Mouse (Mus musculus) lung, embryonic 14.5 days (tissue): Measurements from ENCODE around the gene Bscl2. TPM values are rescaled to one million over a fixed set of nuclear protein-coding genes. Genes with fewer than 3 reads are reported as not detected.
A peak's percentile ranks its signal among the peaks of the same experiment; 100 is the strongest.

Experiments
- ATAC-seq: fragments of 200-750 bp; cut with Nextera tagmentation; 2 replicates; pipeline ENCODE4 v1.8.0; 2017; ENCODE audit warnings: mild to moderate bottlenecking, moderate TSS enrichment, moderate library complexity; ENCODE audit not compliant: insufficient read depth
- DNase-seq: peaks from one replicate; pipeline ENCODE4 v3.0.0-alpha.2; 2015
- H3K27ac ChIP-seq: fragments of 300-500 bp; sonication (generic); 2 replicates; pipeline ENCODE4 v1.5.1; 2014; ENCODE audit warnings: low read depth, mild to moderate bottlenecking, moderate library complexity
- H3K27me3 ChIP-seq: fragments of 300-500 bp; sonication (generic); 2 replicates; pipeline ENCODE4 v1.6.1; 2014; ENCODE audit warnings: low read length, control low read depth; ENCODE audit not compliant: insufficient read depth
- H3K36me3 ChIP-seq: fragments of 300-500 bp; sonication (generic); 2 replicates; pipeline ENCODE4 v1.6.1; 2014; ENCODE audit warnings: control low read depth; ENCODE audit not compliant: insufficient read depth
- H3K4me1 ChIP-seq: fragments of 300-500 bp; sonication (generic); 2 replicates; pipeline ENCODE4 v1.6.1; 2014; ENCODE audit warnings: antibody characterized with exemption, control low read depth; ENCODE audit not compliant: insufficient read depth
- H3K4me2 ChIP-seq: fragments of 300-500 bp; sonication (generic); 2 replicates; pipeline ENCODE4 v1.6.1; 2014; ENCODE audit warnings: mild to moderate bottlenecking
- H3K4me3 ChIP-seq: fragments of 300-500 bp; sonication (generic); 2 replicates; pipeline ENCODE4 v1.5.1; 2014; ENCODE audit warnings: low read depth, low read length
- H3K9ac ChIP-seq: fragments of 300-500 bp; sonication (generic); 2 replicates; pipeline ENCODE4 v1.6.1; 2014
- H3K9me3 ChIP-seq: fragments of 300-500 bp; sonication (generic); 2 replicates; pipeline ENCODE4 v1.6.1; 2016; ENCODE audit warnings: low read depth, low read length, control low read depth
- CTCF ChIP-seq: IDR thresholded peaks from 2 replicates; pipeline ENCODE4 v1.5.1; 2016; ENCODE audit warnings: antibody characterized with exemption, low read depth
- WGBS: fragments of 180-500 bp; shearing (Covaris S2); extraction: QIAGEN DNeasy Blood & Tissue Kit; methylation state at CpG from one replicate; pipeline ENCODE4 v1.1.7; 2014; 5-methylcytosine and 5-hydroxymethylcytosine counted together
- polyA plus RNA-seq: library from polyadenylated mRNA; unstranded; fragments of >200 nt; fragmentation: Nextera tagmentation; extraction: Ambion mirVana; gene quantifications from 2 replicates; pipeline ENCODE4 v1.2.1, GENCODE M21; 2014

Bscl2 gene
- polyA plus RNA-seq, 1 experiment from 2014 or later = 42.5 TPM

DNA sequence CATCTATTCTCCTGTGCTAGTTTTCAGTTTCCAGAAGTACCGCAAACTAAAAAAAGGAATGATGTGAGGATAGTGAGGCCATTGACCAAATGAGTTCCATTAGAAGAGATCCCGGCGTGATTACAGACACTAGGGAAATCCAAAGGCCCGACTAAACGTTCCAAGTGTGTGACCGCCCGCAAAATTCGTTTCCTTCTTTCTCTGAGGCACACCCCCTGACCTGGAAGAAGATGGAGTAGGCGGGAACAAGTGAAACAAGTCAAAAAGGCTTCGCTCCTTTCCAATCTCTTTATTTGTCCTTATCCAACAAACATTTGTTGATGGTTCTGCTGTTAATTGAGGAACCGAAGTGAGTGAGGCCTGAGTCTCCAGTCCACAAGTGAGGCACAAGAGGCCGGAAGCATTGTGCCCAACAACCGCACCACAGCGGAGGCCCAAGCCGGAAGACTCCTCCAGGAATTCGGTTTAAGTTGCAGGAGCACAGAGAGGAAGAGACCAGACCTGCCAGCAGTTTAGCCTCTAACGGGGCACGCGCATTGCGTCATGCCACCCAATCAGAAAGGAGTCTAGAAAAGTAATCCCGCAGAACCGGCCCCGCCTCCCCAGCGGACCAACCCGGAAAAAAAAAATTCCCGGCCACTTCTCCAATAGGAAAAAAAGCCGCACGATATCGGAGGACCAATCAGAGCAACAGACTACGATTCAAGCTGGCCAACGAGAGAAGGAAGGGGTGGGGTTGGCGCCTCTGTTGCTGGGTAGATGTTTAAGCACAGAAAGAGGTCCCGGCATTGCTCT, 18.3 kb upstream of the Bscl2 start, which contains the start of gene Ttc9c:
Gene Ttc9c (minus strand): TSS at position 533 of the 795 bp plus-strand sequence.
- Histone ChIP-seq H3K27ac (peak within 1 kb of the TSS; percentile 100), H3K27me3 (no peaks in the 10 kb centered on the region), H3K4me2 (peak within 1 kb of the TSS; percentile 80), H3K9me3 (no peaks in the 10 kb centered on the region), H3K36me3 (peaks cover 46% of the 10 kb centered on the region), H3K4me1 (peaks cover 16% of the 10 kb centered on the region), H3K9ac (peak within 1 kb of the TSS; percentile 95), H3K4me3 (peak within 1 kb of the TSS; percentile 100)
- peak; percentile 100 for DNase-seq
- under 1% methylated on average over 33 of the region's 33 CpGs for WGBS
- ATAC-seq = peak; percentile 92
- no peak for TF ChIP-seq CTCF

GRCm38 (mm10) chr19:8819596-8820423, 17.5 kb upstream of the Bscl2 start, which contains the start of gene Hnrnpul2:
Gene Hnrnpul2, plus strand, starts transcription at chr19:8820010.
- peak within 1 kb of the TSS; percentile 95 for H3K9ac ChIP-seq
- peak within 1 kb of the TSS; percentile 100 for H3K4me3 ChIP-seq
- peak within 1 kb of the TSS; percentile 80 for H3K4me2 ChIP-seq
- peaks cover 48% of the 10 kb centered on the region for H3K36me3 ChIP-seq
- ATAC-seq = peak; percentile 96
- WGBS = under 1% methylated on average over 83 of the region's 83 CpGs
- TF ChIP-seq CTCF = no peak
- peaks cover 16% of the 10 kb centered on the region for H3K4me1 ChIP-seq
- H3K9me3 ChIP-seq = no peaks in the 10 kb centered on the region
- no peaks in the 10 kb centered on the region for H3K27me3 ChIP-seq
- DNase-seq = peak; percentile 99
- peak within 1 kb of the TSS; percentile 100 for H3K27ac ChIP-seq

- Histone ChIP-seq H3K27me3 (no peaks in the 10 kb centered on the region), H3K27ac (peak overlapping the region; percentile 100), H3K4me3 (peak overlapping the region; percentile 100), H3K4me1 (peaks cover 16% of the 10 kb centered on the region), H3K9me3 (no peaks in the 10 kb centered on the region), H3K9ac (peak overlapping the region; percentile 95), H3K4me2 (peak overlapping the region; percentile 80), H3K36me3 (peaks cover 48% of the 10 kb centered on the region)
- TF ChIP-seq CTCF = no peak
- ATAC-seq (peak; percentile 18), DNase-seq (no peak)
- under 1% methylated on average over 46 of the region's 48 CpGs for WGBS
These were observed 16.8 kb upstream of the Bscl2 start for GRCm38 (mm10) chr19:8820424-8820956.

GRCm38 (mm10) chr19:8821146-8821545, 16.1 kb upstream of the Bscl2 start:
- no peak for TF ChIP-seq CTCF
- peak; percentile 39 for DNase-seq

GRCm38 (mm10) chr19:8822696-8823095, 14.6 kb upstream of the Bscl2 start:
- Histone ChIP-seq H3K9me3 (no peaks in the 10 kb centered on the region), H3K27me3 (no peaks in the 10 kb centered on the region), H3K36me3 (peaks cover 52% of the 10 kb centered on the region), H3K4me2 (peak overlapping the region; percentile 80), H3K4me1 (peaks cover 10% of the 10 kb centered on the region), H3K4me3 (peak overlapping the region; percentile 100), H3K9ac (peak overlapping the region; percentile 37), H3K27ac (no peak overlapping the region)
- no peak for TF ChIP-seq CTCF
- ATAC-seq = no peak
- WGBS = 71% methylated on average over 8 of the region's 8 CpGs
- DNase-seq = no peak

More at GRCm38 (mm10) chr19:8821146-8821545, 16.1 kb upstream of the Bscl2 start:
- Histone ChIP-seq H3K27ac (peak overlapping the region; percentile 100; the same call in 1 of the 2 replicates), H3K9me3 (no peaks in the 10 kb centered on the region), H3K27me3 (no peaks in the 10 kb centered on the region), H3K4me3 (peak overlapping the region; percentile 100), H3K36me3 (peaks cover 48% of the 10 kb centered on the region), H3K4me1 (peaks cover 16% of the 10 kb centered on the region), H3K9ac (peak overlapping the region; percentile 95), H3K4me2 (peak overlapping the region; percentile 80)
- no peak for ATAC-seq
- under 1% methylated on average over 7 of the region's 7 CpGs for WGBS

DNA sequence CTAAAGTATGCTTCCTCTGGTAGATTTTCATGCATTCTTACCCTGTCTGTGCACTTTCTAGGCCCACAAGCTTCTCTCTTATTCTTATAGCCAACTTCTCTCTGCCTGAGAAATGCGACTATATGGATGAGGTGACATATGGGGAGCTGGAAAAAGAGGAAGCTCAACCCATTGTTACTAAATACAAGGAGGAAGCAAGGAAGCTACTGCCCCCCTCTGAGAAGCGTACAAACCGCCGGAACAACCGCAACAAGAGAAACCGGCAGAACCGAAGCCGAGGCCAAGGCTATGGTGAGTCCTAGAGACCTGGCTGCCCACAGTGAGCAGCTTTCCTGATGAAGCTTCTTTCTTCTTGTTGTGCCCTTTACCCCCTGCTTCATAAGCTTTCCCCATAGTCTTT, 7.6 kb upstream of the Bscl2 start, which contains the start of gene AC129217.1:
Gene AC129217.1 (plus strand): TSS at position 114 of the 400 bp plus-strand sequence.
- Histone ChIP-seq H3K4me1 (no peaks in the 10 kb centered on the region), H3K36me3 (peaks cover 100% of the 10 kb centered on the region), H3K27ac (no peak within 1 kb of the TSS), H3K9me3 (no peaks in the 10 kb centered on the region), H3K27me3 (no peaks in the 10 kb centered on the region), H3K4me2 (no peak within 1 kb of the TSS), H3K4me3 (no peak within 1 kb of the TSS), H3K9ac (no peak within 1 kb of the TSS)
- no peak for TF ChIP-seq CTCF
- 88% methylated on average over 8 of the region's 8 CpGs for WGBS
- no peak for ATAC-seq
- DNase-seq = peak; percentile 11
